Mouse (Mus musculus) kidney, postnatal 25 days (tissue): ENCODE data around the gene Rbm34.
"Not testable (repeated sequence)": the region's sequence is repeated elsewhere in the genome, so short reads cannot be mapped to it uniquely, and the experiment has no call there.

Experiments
- DNase-seq, 2 experiments: peaks; one replicate each; pipeline ENCODE4 v3.0.0; 2021; ENCODE audit warnings: mixed read lengths in 2 of 2

Gene Rbm34

GRCm38 (mm10) chr8:126918356-126918755 lies 52.5 kb downstream of the Rbm34 start:
- DNase-seq: peak in 1 of 2 experiments; percentile 21

- peak in 1 of 2 experiments; percentile 49 for DNase-seq
These were observed 53.5 kb downstream of the Rbm34 start for GRCm38 (mm10) chr8:126917179-126917905.

GRCm38 (mm10) chr8:126916611-126917010 lies 54.3 kb downstream of the Rbm34 start:
- DNase-seq: no peak

- peak; percentile 43 to 81 for DNase-seq
These were observed 56.1 kb downstream of the Rbm34 start for GRCm38 (mm10) chr8:126914609-126915375.

GRCm38 (mm10) chr8:126914107-126914490 lies 56.8 kb downstream of the Rbm34 start:
- not testable (repeated sequence) for DNase-seq

- DNase-seq: peak; percentile 58 to 87
These were observed 57.4 kb downstream of the Rbm34 start for GRCm38 (mm10) chr8:126913241-126914106.

GRCm38 (mm10) chr8:126909371-126909802 lies 61.5 kb downstream of the Rbm34 start:
- peak; percentile 70 to 84 for DNase-seq

GRCm38 (mm10) chr8:126908805-126909204 lies 62.1 kb downstream of the Rbm34 start:
- DNase-seq: peak in 1 of 2 experiments; percentile 62

- DNase-seq: peak; percentile 52 to 75
These were observed 62.9 kb downstream of the Rbm34 start for GRCm38 (mm10) chr8:126907968-126908367.

- DNase-seq: peak; percentile 65 to 69
These were observed 63.5 kb downstream of the Rbm34 start for GRCm38 (mm10) chr8:126907374-126907773.

GRCm38 (mm10) chr8:126905387-126905786 lies 65.5 kb downstream of the Rbm34 start:
- peak; percentile 43 to 50 for DNase-seq

- DNase-seq: no peak
These were observed 66.9 kb downstream of the Rbm34 start for GRCm38 (mm10) chr8:126903927-126904326.

GRCm38 (mm10) chr8:126903224-126903895 lies 67.5 kb downstream of the Rbm34 start:
- peak; percentile 57 to 83 for DNase-seq

- no peak for DNase-seq
These were observed 69.3 kb downstream of the Rbm34 start for GRCm38 (mm10) chr8:126901612-126902011.

GRCm38 (mm10) chr8:126901049-126901448 lies 69.8 kb downstream of the Rbm34 start:
- DNase-seq: no peak
